Mouse (Mus musculus): Measurements from ENCODE around the gene Zfp385b. TPM values are rescaled to one million over a fixed set of nuclear protein-coding genes. Genes with fewer than 3 reads are reported as not detected.

The Zfp385b gene
- total and polyA plus RNA-seq, 3 experiments = not detected

- in situ Hi-C loops (cut with MboI; ENCODE audit: low pct_ligation_motif_present, low pct_unique_long_range_greater_than_20kb, low sequenced_read_pairs) = no loop called here
- Histone ChIP-seq H3K9me3 (replicated peaks; ENCODE audit: low read length) (peaks cover 70% of the 10 kb centered on the region), H3K36me3 (replicated peaks in 1 of 2; ENCODE audit: control insufficient read depth in 1 of 2, insufficient read depth in 1 of 2, low read length in 1 of 2) (no peaks in the 10 kb centered on the region), H3K9ac (ENCODE audit: insufficient read depth, low read depth) (no peak overlapping the region), H3K4me2 (ENCODE audit: insufficient read depth, low read depth, poor library complexity, severe bottlenecking) (no peak overlapping the region), H3K79me2 (replicated peaks; ENCODE audit: control insufficient read depth, extremely low read depth, insufficient read depth, poor library complexity, severe bottlenecking) (no peaks in the 10 kb centered on the region), H3K4me1 (ENCODE audit: control insufficient read depth in 1 of 2, insufficient read depth in 2 of 2) (no peaks in the 10 kb centered on the region), H3K27ac (ENCODE audit: insufficient read depth, low read depth) (no peak overlapping the region), H3K4me3 (replicated peaks in 1 of 3; ENCODE audit: low read depth in 2 of 3, low read length in 2 of 3, poor library complexity in 1 of 3) (no peak overlapping the region), H3K27me3 (replicated peaks) (no peaks in the 10 kb centered on the region)
- no peak for TF ChIP-seq SMC3 (IDR thresholded peaks at IDR 0.05; ENCODE audit: low read depth, low read length)
- no peak for TF ChIP-seq BHLHE40 (IDR thresholded peaks at IDR 0.05; ENCODE audit: low read depth, low read length)
- TF ChIP-seq MAZ (IDR thresholded peaks at IDR 0.05; ENCODE audit: low read depth, low read length) = no peak
- no peak for TF ChIP-seq MXI1 (IDR thresholded peaks at IDR 0.05; ENCODE audit: low read depth, low read length)
- no peak for TF ChIP-seq MAX (IDR thresholded peaks at IDR 0.05; ENCODE audit: low read length)
- TF ChIP-seq USF1 (IDR thresholded peaks at IDR 0.05; ENCODE audit: low read depth, low read length) = no peak
- TF ChIP-seq JUN (IDR thresholded peaks at IDR 0.05; ENCODE audit: insufficient read depth, low read depth, low read length) = no peak
- no peak for TF ChIP-seq POLR2A (IDR thresholded peaks at IDR 0.05; ENCODE audit: low read depth, low read length)
- TF ChIP-seq E2F4 (IDR thresholded peaks at IDR 0.05; ENCODE audit: insufficient replicate concordance, low read depth, low read length) = no peak
- TF ChIP-seq TCF12 (IDR thresholded peaks at IDR 0.05; ENCODE audit: low read depth, low read length) = no peak
- TF ChIP-seq NRF1 (IDR thresholded peaks at IDR 0.05; ENCODE audit: low read depth, low read length) = no peak
- no peak for TF ChIP-seq MAFK (IDR thresholded peaks at IDR 0.05; ENCODE audit: insufficient replicate concordance, low read length)
- TF ChIP-seq USF2 (conservative IDR thresholded peaks at IDR 0.05; ENCODE audit: low read depth, low read length) = no peak
- no peak for TF ChIP-seq MEF2A (IDR thresholded peaks at IDR 0.05; ENCODE audit: borderline replicate concordance, low read depth, low read length)
- TF ChIP-seq TBP (conservative IDR thresholded peaks at IDR 0.05; ENCODE audit: low read depth, low read length) = no peak
- TF ChIP-seq POLR2AphosphoS2 (IDR thresholded peaks at IDR 0.05; ENCODE audit: low read depth, low read length) = no peak
- TF ChIP-seq ETS1 (conservative IDR thresholded peaks at IDR 0.05; ENCODE audit: low read depth, low read length) = no peak
- TF ChIP-seq CTCF (conservative IDR thresholded peaks at IDR 0.05 in 1 of 2, IDR thresholded peaks at IDR 0.05 in 1 of 2; ENCODE audit: low read depth in 2 of 2, low read length in 2 of 2) = no peak
- no peak for TF ChIP-seq MYC (IDR thresholded peaks at IDR 0.05; ENCODE audit: low read depth, low read length)
- TF ChIP-seq ZNF384 (IDR thresholded peaks at IDR 0.05; ENCODE audit: low read depth, low read length) = no peak
- no peak for DNase-seq (ENCODE audit: extremely low read depth)
- dilution Hi-C loops (cut with MboI; ENCODE audit: extremely low pct_ligation_motif_present, extremely low pct_unique_long_range_greater_than_20kb, low sequenced_read_pairs) = no loop called here
Observed at GRCm38 (mm10) chr2:77586581-77587360, 232.7 kb downstream of the Zfp385b start.

DNA sequence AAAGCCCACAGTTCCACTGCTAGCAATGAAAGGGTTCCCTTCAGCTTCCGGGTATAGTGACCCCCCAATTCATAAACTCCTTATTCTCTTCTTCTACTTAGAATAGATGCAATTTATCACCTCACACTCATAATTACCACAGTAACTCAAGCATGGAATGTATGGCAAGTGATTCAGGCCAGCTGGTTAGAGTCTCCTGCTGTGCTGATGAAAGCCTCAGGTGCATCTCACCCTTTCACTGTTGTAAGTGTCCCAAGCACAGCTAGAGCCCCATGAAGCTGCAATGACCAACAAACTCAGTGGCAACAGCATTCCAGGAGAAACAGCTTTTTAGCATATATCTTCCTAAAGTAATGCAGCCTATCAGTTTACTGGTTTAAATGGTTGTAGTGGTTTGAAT lies 235.9 kb downstream of the Zfp385b start:
- no peak for DNase-seq (ENCODE audit: extremely low read depth)
- Histone ChIP-seq H3K27me3 (replicated peaks) (no peaks in the 10 kb centered on the region), H3K4me1 (ENCODE audit: control insufficient read depth in 1 of 2, insufficient read depth in 2 of 2) (no peaks in the 10 kb centered on the region), H3K9me3 (replicated peaks; ENCODE audit: low read length) (peaks cover 69% of the 10 kb centered on the region), H3K4me2 (ENCODE audit: insufficient read depth, low read depth, poor library complexity, severe bottlenecking) (no peak overlapping the region), H3K27ac (ENCODE audit: insufficient read depth, low read depth) (no peak overlapping the region), H3K4me3 (replicated peaks in 1 of 3; ENCODE audit: low read depth in 2 of 3, low read length in 2 of 3, poor library complexity in 1 of 3) (no peak overlapping the region), H3K79me2 (replicated peaks; ENCODE audit: control insufficient read depth, extremely low read depth, insufficient read depth, poor library complexity, severe bottlenecking) (no peaks in the 10 kb centered on the region), H3K36me3 (replicated peaks in 1 of 2; ENCODE audit: control insufficient read depth in 1 of 2, insufficient read depth in 1 of 2, low read length in 1 of 2) (no peaks in the 10 kb centered on the region), H3K9ac (ENCODE audit: insufficient read depth, low read depth) (no peak overlapping the region)
- TF ChIP-seq UBTF (IDR thresholded peaks at IDR 0.05; ENCODE audit: low read depth, low read length) (no peak), MXI1 (IDR thresholded peaks at IDR 0.05; ENCODE audit: low read depth, low read length) (no peak), ZMIZ1 (IDR thresholded peaks at IDR 0.05; ENCODE audit: low read depth, low read length) (no peak), HCFC1 (IDR thresholded peaks at IDR 0.05; ENCODE audit: low read depth, low read length) (no peak), POLR2AphosphoS2 (IDR thresholded peaks at IDR 0.05; ENCODE audit: low read depth, low read length) (no peak), NRF1 (IDR thresholded peaks at IDR 0.05; ENCODE audit: low read depth, low read length) (no peak), CTCF (conservative IDR thresholded peaks at IDR 0.05 in 1 of 2, IDR thresholded peaks at IDR 0.05 in 1 of 2; ENCODE audit: low read depth in 2 of 2, low read length in 2 of 2) (no peak), USF2 (conservative IDR thresholded peaks at IDR 0.05; ENCODE audit: low read depth, low read length) (no peak), RAD21 (IDR thresholded peaks at IDR 0.05; ENCODE audit: low read depth, low read length) (no peak), NELFE (IDR thresholded peaks at IDR 0.05; ENCODE audit: low read depth, low read length) (no peak), TBP (conservative IDR thresholded peaks at IDR 0.05; ENCODE audit: low read depth, low read length) (no peak), IRF4 (IDR thresholded peaks at IDR 0.05; ENCODE audit: low read depth, low read length) (no peak), E2F4 (IDR thresholded peaks at IDR 0.05; ENCODE audit: insufficient replicate concordance, low read depth, low read length) (no peak), GABPA (IDR thresholded peaks at IDR 0.05; ENCODE audit: insufficient replicate concordance, low read depth, low read length) (no peak), POLR2A (IDR thresholded peaks at IDR 0.05; ENCODE audit: low read depth, low read length) (no peak), MAZ (IDR thresholded peaks at IDR 0.05; ENCODE audit: low read depth, low read length) (no peak), ELF1 (IDR thresholded peaks at IDR 0.05; ENCODE audit: low read depth, low read length) (no peak), MEF2A (IDR thresholded peaks at IDR 0.05; ENCODE audit: borderline replicate concordance, low read depth, low read length) (no peak), PAX5 (IDR thresholded peaks at IDR 0.05; ENCODE audit: low read length) (no peak)
- in situ Hi-C loops (cut with MboI; ENCODE audit: low pct_ligation_motif_present, low pct_unique_long_range_greater_than_20kb, low sequenced_read_pairs) = no loop called here
- dilution Hi-C loops (cut with MboI; ENCODE audit: extremely low pct_ligation_motif_present, extremely low pct_unique_long_range_greater_than_20kb, low sequenced_read_pairs) = no loop called here

Measured in CH12.LX (cell line).